Mouse (Mus musculus) olfactory bulb, adult 2 months (tissue): ENCODE results near the gene Snd1.

Source experiments
- CTCF ChIP-seq: fragments of 200-500 bp; IDR thresholded peaks from 2 replicates; pipeline ENCODE4 v1.5.1; 2012; ENCODE audit warnings: low read depth, mild to moderate bottlenecking, low read length, moderate library complexity; ENCODE audit not compliant: insufficient read depth
- POLR2A ChIP-seq: fragments of 200-500 bp; IDR thresholded peaks from 2 replicates; pipeline ENCODE4 v1.6.1; 2012; ENCODE audit warnings: mild to moderate bottlenecking, low read depth, low read length, moderate library complexity; ENCODE audit not compliant: insufficient read depth

DNA sequence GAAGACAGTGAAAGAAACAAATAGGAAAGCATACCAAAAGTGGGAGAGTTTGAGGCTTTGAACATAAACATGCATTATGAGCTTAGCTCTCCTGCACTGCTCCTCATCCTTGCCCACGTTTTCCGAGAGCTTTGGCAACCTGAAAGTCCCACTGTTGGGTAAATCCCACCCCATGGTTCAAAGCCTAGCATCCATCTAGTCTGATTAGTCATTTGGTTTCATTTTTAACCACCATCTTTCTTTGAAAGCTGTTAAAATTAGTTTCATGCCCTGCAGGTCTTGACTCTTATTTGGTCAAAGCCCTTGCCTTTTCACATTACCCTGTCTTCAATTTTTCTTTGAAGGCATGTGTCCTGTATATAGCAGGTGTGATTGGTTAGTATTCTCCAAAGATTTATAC is 108.5 kb downstream of the Snd1 start:
- no peak for TF ChIP-seq CTCF
- TF ChIP-seq POLR2A: no peak
